Mouse (Mus musculus) layer of hippocampus, adult 18-20 months (tissue): ENCODE results near the gene Zfp451. TPM values are rescaled to one million over a fixed set of nuclear protein-coding genes. Genes with fewer than 3 reads are reported as not detected.
"Not testable (repeated sequence)": the region's sequence is repeated elsewhere in the genome, so short reads cannot be mapped to it uniquely, and the experiment has no call there.

Experiments
- DNase-seq, 2 experiments: peaks; one replicate each; pipeline ENCODE4 v3.0.0; 2022; ENCODE audit warnings: low spot score in 2 of 2
- total RNA-seq, 2 experiments: library from RNA; stranded (reverse); gene quantifications; 2 replicates each; pipeline ENCODE4 v1.2.3; 2021

Gene Zfp451
- total RNA-seq, 2 experiments from 2014 or later = 47.2 to 55.0 TPM

GRCm38 (mm10) chr1:33757491-33758041 is 56.8 kb downstream of the Zfp451 start, which contains the start of gene Bag2:
Bag2 (minus strand) TSS chr1:33757795.
- peak; percentile 35 to 43 for DNase-seq

GRCm38 (mm10) chr1:33757033-33757413 is 57.4 kb downstream of the Zfp451 start:
- no peak for DNase-seq

GRCm38 (mm10) chr1:33756258-33757032 is 58.0 kb downstream of the Zfp451 start:
- no peak for DNase-seq

- DNase-seq = no peak
Observed at GRCm38 (mm10) chr1:33755799-33756198, 58.6 kb downstream of the Zfp451 start.

- DNase-seq = no peak
Observed at GRCm38 (mm10) chr1:33754965-33755735, 59.2 kb downstream of the Zfp451 start.

GRCm38 (mm10) chr1:33754089-33754488 is 60.3 kb downstream of the Zfp451 start:
- DNase-seq = no peak

- DNase-seq = peak in 1 of 2 experiments; percentile 51
Observed at GRCm38 (mm10) chr1:33751283-33751682, 63.1 kb downstream of the Zfp451 start.

GRCm38 (mm10) chr1:33749709-33750108 is 64.7 kb downstream of the Zfp451 start:
- DNase-seq = not testable (repeated sequence)

- no peak for DNase-seq
Observed at GRCm38 (mm10) chr1:33749109-33749508, 65.3 kb downstream of the Zfp451 start.

- DNase-seq = no peak
Observed at GRCm38 (mm10) chr1:33745901-33746300, 68.5 kb downstream of the Zfp451 start.

GRCm38 (mm10) chr1:33744815-33745214 is 69.6 kb downstream of the Zfp451 start:
- not testable (repeated sequence) for DNase-seq

GRCm38 (mm10) chr1:33742903-33743302 is 71.5 kb downstream of the Zfp451 start:
- DNase-seq = peak in 1 of 2 experiments; percentile 44

GRCm38 (mm10) chr1:33739302-33739701 is 75.1 kb downstream of the Zfp451 start:
- peak; percentile 66 to 93 for DNase-seq

GRCm38 (mm10) chr1:33738681-33739278 is 75.6 kb downstream of the Zfp451 start:
- no peak for DNase-seq

- DNase-seq = no peak
Observed at GRCm38 (mm10) chr1:33738281-33738680, 76.1 kb downstream of the Zfp451 start.

- no peak for DNase-seq
Observed at GRCm38 (mm10) chr1:33734001-33734685, 80.3 kb downstream of the Zfp451 start.

GRCm38 (mm10) chr1:33733044-33733443 is 81.4 kb downstream of the Zfp451 start:
- no peak for DNase-seq

- DNase-seq = no peak
Observed at GRCm38 (mm10) chr1:33725086-33725485, 89.3 kb downstream of the Zfp451 start.

GRCm38 (mm10) chr1:33724516-33724915 is 89.9 kb downstream of the Zfp451 start:
- DNase-seq = no peak

- no peak for DNase-seq
Observed at GRCm38 (mm10) chr1:33721020-33721419, 93.4 kb downstream of the Zfp451 start.

- no peak for DNase-seq
Observed at GRCm38 (mm10) chr1:33720231-33720630, 94.2 kb downstream of the Zfp451 start.
